Mouse (Mus musculus): ENCODE measurements around the gene Rasa2. TPM values are rescaled to one million over a fixed set of nuclear protein-coding genes. Genes with fewer than 3 reads are reported as not detected.
A peak's percentile ranks its signal among the peaks of the same experiment; 100 is the strongest.

The Rasa2 gene
- polyA plus RNA-seq, 1 experiment: 2.6 TPM

DNA sequence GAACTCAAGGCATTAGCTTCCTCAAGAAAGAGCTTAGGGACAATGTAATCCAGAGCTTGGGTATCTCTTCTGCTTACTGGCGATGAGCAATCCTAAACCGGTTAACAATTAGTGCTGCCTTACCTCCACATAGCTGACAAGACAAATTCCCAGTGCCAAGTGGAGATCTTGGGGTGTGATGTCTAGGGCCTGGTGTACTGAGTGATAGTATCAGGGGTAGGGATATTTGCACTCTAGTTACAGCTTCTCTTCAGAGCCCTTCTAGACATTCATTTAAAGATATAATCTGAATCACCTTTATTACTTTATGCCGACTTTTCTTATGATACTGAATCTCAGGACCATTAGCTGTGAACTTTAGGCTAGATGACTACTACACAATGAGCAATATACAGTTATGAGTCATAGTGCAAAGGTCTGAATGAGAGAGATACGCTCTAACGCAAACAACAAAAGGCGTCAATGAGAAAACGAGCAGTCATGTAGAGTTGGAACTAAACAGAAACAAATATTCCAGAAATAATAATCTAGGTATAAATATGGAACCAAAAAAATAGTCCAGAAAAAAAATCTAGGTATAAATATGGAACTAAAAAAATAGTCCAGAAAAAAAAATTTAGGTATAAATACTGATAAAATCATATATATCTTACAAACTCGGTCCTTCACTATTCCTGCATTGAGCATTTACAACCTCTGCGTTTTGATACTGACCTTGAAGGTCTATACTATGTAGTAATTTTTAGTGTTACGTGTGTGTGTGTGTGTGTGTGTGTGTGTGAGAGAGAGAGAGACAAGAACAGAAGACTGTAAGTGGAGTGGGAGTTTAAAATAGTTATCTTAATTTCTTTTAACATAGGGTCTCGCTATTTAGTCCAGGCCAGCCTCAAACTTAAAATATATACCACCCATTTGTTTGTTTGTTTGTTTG is 38.5 kb downstream of the Rasa2 start:
- Histone ChIP-seq H3K4me1 (ENCODE audit: control insufficient read depth, insufficient read depth, insufficient read length) (no peaks in the 10 kb centered on the region), H3K27me3 (ENCODE audit: control insufficient read depth, insufficient read depth, low read length) (no peaks in the 10 kb centered on the region), H3K4me3 (ENCODE audit: extremely low read depth, insufficient read depth, insufficient read length) (no peak overlapping the region), H3K36me3 (ENCODE audit: control insufficient read depth, insufficient read depth, low read length) (peaks cover 21% of the 10 kb centered on the region), H3K27ac (ENCODE audit: insufficient read depth, low read length) (no peak overlapping the region)
- TF ChIP-seq CTCF (IDR thresholded peaks at IDR 0.05; ENCODE audit: extremely low read depth, insufficient read depth, insufficient read length, insufficient replicate concordance): no peak
- no peak for TF ChIP-seq POLR2A (IDR thresholded peaks at IDR 0.05; ENCODE audit: low read depth, low read length)
- no peak for DNase-seq (ENCODE audit: low read depth in 1 of 2, low spot score in 2 of 2)
- WGBS: 93% methylated on average over 11 of the region's 11 CpGs

DNA sequence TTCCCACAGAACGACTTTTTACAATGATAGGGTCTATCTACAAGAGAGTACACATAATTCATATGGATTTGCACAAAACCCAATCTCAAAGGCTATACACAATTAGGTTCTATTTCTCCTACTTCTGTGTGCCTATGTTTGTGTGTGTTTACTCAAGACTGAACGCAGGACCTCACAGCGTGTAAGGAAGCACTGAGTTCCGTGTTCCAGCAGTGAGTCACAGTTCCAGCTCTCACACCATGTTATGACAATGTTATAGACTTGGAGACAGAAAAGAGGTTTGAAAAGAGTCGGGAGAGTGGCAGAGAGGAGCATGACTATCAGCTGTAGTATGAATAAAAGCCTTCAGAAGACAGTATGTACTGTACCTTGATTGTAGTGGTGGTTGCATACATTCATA is 42.1 kb downstream of the Rasa2 start:
- no peak overlapping the region for H3K27ac ChIP-seq (ENCODE audit: insufficient read depth, low read length)
- peaks cover 18% of the 10 kb centered on the region for H3K36me3 ChIP-seq (ENCODE audit: control insufficient read depth, insufficient read depth, low read length)
- WGBS: 91% methylated on average over 5 of the region's 5 CpGs
- no peak for DNase-seq (ENCODE audit: low read depth in 1 of 2, low spot score in 2 of 2)
- no peaks in the 10 kb centered on the region; the same call in none of the 2 replicates for H3K4me1 ChIP-seq (ENCODE audit: control insufficient read depth, insufficient read depth, insufficient read length)
- H3K4me3 ChIP-seq (ENCODE audit: extremely low read depth, insufficient read depth, insufficient read length): no peak overlapping the region
- no peaks in the 10 kb centered on the region for H3K27me3 ChIP-seq (ENCODE audit: control insufficient read depth, insufficient read depth, low read length)
- TF ChIP-seq CTCF (IDR thresholded peaks at IDR 0.05; ENCODE audit: extremely low read depth, insufficient read depth, insufficient read length, insufficient replicate concordance) (no peak), POLR2A (IDR thresholded peaks at IDR 0.05; ENCODE audit: low read depth, low read length) (no peak)

- Histone ChIP-seq H3K27me3 (ENCODE audit: control insufficient read depth, insufficient read depth, low read length) (no peaks in the 10 kb centered on the region), H3K27ac (ENCODE audit: insufficient read depth, low read length) (no peak overlapping the region), H3K4me1 (ENCODE audit: control insufficient read depth, insufficient read depth, insufficient read length) (peaks cover 6% of the 10 kb centered on the region), H3K36me3 (ENCODE audit: control insufficient read depth, insufficient read depth, low read length) (peaks cover 13% of the 10 kb centered on the region), H3K4me3 (ENCODE audit: extremely low read depth, insufficient read depth, insufficient read length) (no peak overlapping the region)
- WGBS: 10% methylated on average over 2 of the region's 2 CpGs
- TF ChIP-seq POLR2A (IDR thresholded peaks at IDR 0.05; ENCODE audit: low read depth, low read length) (no peak), CTCF (IDR thresholded peaks at IDR 0.05; ENCODE audit: extremely low read depth, insufficient read depth, insufficient read length, insufficient replicate concordance) (no peak)
- DNase-seq (ENCODE audit: low read depth in 1 of 2, low spot score in 2 of 2): no peak
These were observed 47.9 kb downstream of the Rasa2 start for GRCm38 (mm10) chr9:96583496-96583895.

DNA sequence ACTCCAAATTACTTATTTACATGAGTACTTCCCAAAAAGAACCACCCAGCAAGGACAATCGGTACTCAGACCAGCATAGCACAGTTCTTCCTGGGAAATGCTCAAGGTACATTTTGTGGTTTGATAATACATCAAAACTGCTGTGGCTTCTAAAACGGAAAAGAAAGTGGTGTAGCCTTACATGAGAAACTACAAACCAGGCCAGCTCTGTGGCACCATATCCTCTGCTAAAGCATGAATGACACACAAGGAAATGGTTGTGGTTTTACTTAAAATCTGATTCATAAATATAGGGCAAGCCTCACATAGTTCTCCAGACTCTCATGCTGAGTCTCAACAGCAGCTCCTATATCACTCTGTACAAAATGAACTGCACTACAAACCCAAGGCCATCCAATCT is 48.3 kb downstream of the Rasa2 start:
- TF ChIP-seq POLR2A (IDR thresholded peaks at IDR 0.05; ENCODE audit: low read depth, low read length): no peak
- TF ChIP-seq CTCF (IDR thresholded peaks at IDR 0.05; ENCODE audit: extremely low read depth, insufficient read depth, insufficient read length, insufficient replicate concordance): no peak
- Histone ChIP-seq H3K27ac (ENCODE audit: insufficient read depth, low read length) (no peak overlapping the region), H3K27me3 (ENCODE audit: control insufficient read depth, insufficient read depth, low read length) (no peaks in the 10 kb centered on the region), H3K36me3 (ENCODE audit: control insufficient read depth, insufficient read depth, low read length) (peaks cover 9% of the 10 kb centered on the region), H3K4me1 (ENCODE audit: control insufficient read depth, insufficient read depth, insufficient read length) (peaks cover 6% of the 10 kb centered on the region), H3K4me3 (ENCODE audit: extremely low read depth, insufficient read depth, insufficient read length) (no peak overlapping the region)
- 6% methylated on average over 2 of the region's 2 CpGs for whole genome bisulfite sequencing
- DNase-seq (ENCODE audit: low read depth in 1 of 2, low spot score in 2 of 2): peak in 1 of 2 experiments; percentile 41

DNA sequence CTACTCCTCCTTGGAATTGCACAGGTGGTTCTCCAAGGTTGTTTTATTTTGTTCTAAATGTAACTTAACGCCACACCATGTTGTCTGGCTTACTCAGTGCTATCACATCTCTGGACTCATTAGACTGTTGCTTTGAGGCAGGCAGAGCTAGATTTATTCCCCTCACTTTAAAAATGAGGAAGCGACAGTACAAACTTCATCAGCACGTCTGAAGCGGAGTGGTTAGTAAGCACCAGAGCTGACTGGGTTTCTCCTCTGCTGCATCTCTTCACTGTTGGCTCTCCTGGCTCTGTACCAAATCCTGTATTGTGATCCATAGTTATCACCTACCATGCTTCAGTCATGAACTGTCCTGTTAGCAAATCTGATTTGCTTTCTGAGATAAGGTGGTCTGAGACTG is 53.2 kb downstream of the Rasa2 start:
- peaks cover 10% of the 10 kb centered on the region for H3K36me3 ChIP-seq (ENCODE audit: control insufficient read depth, insufficient read depth, low read length)
- TF ChIP-seq CTCF (IDR thresholded peaks at IDR 0.05; ENCODE audit: extremely low read depth, insufficient read depth, insufficient read length, insufficient replicate concordance) (no peak), POLR2A (IDR thresholded peaks at IDR 0.05; ENCODE audit: low read depth, low read length) (no peak)
- no peak for DNase-seq (ENCODE audit: low read depth in 1 of 2, low spot score in 2 of 2)
- no peaks in the 10 kb centered on the region for H3K27me3 ChIP-seq (ENCODE audit: control insufficient read depth, insufficient read depth, low read length)
- 0 out of 2 replicates have a peak overlapping the region, but pooled peaks have one; percentile 32 for H3K27ac ChIP-seq (ENCODE audit: insufficient read depth, low read length)
- WGBS: 44% methylated on average over 4 of the region's 4 CpGs
- H3K4me3 ChIP-seq (ENCODE audit: extremely low read depth, insufficient read depth, insufficient read length): no peak overlapping the region
- peaks cover 8% of the 10 kb centered on the region; the same call in 1 of the 2 replicates for H3K4me1 ChIP-seq (ENCODE audit: control insufficient read depth, insufficient read depth, insufficient read length)

DNA sequence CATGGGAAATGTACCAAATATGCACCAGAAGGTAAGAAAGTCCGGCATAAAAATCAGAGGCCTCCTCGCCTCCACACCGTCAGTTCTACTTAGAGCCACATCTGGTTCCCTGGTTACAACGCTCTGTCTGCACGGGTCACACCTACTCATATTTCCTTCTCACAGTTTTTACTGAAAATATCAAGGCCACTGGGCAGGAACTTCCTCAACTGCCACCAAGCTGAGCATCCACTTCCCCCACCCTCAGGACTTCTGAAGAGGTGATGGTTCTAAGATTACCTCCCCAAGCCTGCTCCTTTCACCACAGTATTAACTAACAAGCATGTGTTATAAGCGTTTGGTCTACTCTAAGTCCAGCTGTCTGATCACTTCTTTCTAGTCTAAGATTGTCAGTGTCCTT is 53.7 kb downstream of the Rasa2 start:
- DNase-seq (ENCODE audit: low read depth in 1 of 2, low spot score in 2 of 2): no peak
- Histone ChIP-seq H3K4me1 (ENCODE audit: control insufficient read depth, insufficient read depth, insufficient read length) (peaks cover 6% of the 10 kb centered on the region; the same call in 1 of the 2 replicates), H3K36me3 (ENCODE audit: control insufficient read depth, insufficient read depth, low read length) (peaks cover 10% of the 10 kb centered on the region), H3K27ac (ENCODE audit: insufficient read depth, low read length) (peak overlapping the region; percentile 32; the same call in 1 of the 2 replicates), H3K4me3 (ENCODE audit: extremely low read depth, insufficient read depth, insufficient read length) (no peak overlapping the region), H3K27me3 (ENCODE audit: control insufficient read depth, insufficient read depth, low read length) (no peaks in the 10 kb centered on the region)
- 22% methylated on average over 6 of the region's 6 CpGs for WGBS
- TF ChIP-seq CTCF (IDR thresholded peaks at IDR 0.05; ENCODE audit: extremely low read depth, insufficient read depth, insufficient read length, insufficient replicate concordance): no peak

GRCm38 (mm10) chr9:96573252-96573651 is 58.2 kb downstream of the Rasa2 start:
- no peak for DNase-seq (ENCODE audit: low read depth in 1 of 2, low spot score in 2 of 2)
- Histone ChIP-seq H3K27ac (ENCODE audit: insufficient read depth, low read length) (no peak overlapping the region), H3K36me3 (ENCODE audit: control insufficient read depth, insufficient read depth, low read length) (peaks cover 19% of the 10 kb centered on the region), H3K4me3 (ENCODE audit: extremely low read depth, insufficient read depth, insufficient read length) (no peak overlapping the region), H3K4me1 (ENCODE audit: control insufficient read depth, insufficient read depth, insufficient read length) (peaks cover 4% of the 10 kb centered on the region; the same call in 1 of the 2 replicates), H3K27me3 (ENCODE audit: control insufficient read depth, insufficient read depth, low read length) (no peaks in the 10 kb centered on the region)
- TF ChIP-seq CTCF (IDR thresholded peaks at IDR 0.05; ENCODE audit: extremely low read depth, insufficient read depth, insufficient read length, insufficient replicate concordance) (no peak), POLR2A (IDR thresholded peaks at IDR 0.05; ENCODE audit: low read depth, low read length) (no peak)
- 2% methylated on average over 1 of the region's 1 CpGs for WGBS

Measured in spleen, adult 2 months (tissue).